Mouse (Mus musculus): ENCODE results near the gene Gm49322.
"Not testable (repeated sequence)": the region's sequence is repeated elsewhere in the genome, so short reads cannot be mapped to it uniquely, and the experiment has no call there.

The Gm49322 gene

DNA sequence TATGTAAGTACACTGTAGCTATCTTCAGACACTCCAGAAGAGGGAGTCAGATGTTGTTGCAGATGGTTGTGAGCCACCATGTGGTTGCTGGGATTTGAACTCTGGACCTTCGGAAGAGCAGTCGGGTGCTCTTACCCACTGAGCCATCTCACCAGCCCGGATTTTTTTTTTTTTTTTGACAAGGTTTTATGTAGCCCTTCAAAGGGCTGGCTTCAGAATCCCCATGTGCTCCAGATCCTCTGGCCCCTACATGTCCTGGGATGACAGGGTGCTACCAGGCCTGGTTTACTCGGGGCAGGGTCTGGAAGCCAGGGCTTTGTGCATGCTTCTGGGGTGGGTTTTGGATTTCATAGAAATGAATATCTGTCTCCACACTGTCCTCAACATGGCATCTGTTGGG lies at the start of gene Gm49322:
Gene Gm49322, plus strand, starts transcription at position 301 of the 400 bp plus-strand sequence.
- not testable (repeated sequence) for DNase-seq (ENCODE audit: low spot score in 2 of 2)

DNA sequence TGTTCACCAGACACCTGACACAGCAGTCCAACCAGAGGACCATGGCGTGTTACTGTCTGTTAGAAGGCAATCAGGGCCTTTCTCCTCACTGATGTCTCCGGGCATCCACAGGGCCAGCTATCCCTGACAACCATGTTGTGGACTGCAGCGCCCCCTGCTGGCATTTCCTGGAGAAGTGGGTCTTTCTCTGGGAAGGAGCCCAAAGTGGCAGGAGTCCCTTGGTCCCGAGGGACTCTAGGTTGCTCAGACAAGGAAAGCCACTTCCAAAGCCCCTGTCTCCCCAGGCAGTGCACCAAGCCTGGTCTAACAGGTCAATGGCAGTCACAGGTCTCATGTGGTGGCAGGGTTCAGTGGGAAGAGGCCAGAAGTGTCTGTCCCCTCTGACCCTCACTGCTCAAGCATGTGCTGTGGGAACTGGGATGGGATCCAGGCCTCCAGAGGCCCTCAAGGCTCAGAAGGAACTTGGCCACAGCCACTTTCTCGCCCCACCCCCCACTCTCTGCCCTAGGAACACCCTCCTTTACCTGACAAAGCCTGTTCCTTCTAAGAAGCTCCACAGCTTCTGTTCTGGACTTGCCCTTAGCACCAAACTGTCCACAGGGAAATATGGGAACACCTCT lies 48.4 kb upstream of the Gm49322 start:
- DNase-seq (ENCODE audit: low spot score in 2 of 2) = peak; percentile 70 to 73

DNA sequence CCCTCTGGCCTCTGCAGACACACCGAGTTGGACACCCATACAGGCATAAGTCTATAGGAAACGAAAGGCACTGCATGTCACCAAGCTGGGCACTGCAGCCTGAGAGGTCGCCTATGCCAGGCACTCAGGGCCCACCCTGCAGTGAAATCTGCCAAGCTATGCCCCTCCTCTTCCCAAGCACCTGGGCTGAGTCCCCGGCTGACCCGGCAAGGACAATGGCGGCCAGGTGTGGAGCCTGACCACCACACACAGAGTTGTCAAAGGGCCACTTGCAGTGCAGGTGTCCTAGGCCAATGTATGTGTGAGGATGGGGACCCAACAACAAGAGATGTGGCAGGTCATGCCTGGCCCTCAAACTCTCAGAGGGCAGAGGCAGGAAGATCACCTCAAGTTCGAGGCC lies 46.4 kb upstream of the Gm49322 start:
- no peak for DNase-seq (ENCODE audit: low spot score in 2 of 2)

DNA sequence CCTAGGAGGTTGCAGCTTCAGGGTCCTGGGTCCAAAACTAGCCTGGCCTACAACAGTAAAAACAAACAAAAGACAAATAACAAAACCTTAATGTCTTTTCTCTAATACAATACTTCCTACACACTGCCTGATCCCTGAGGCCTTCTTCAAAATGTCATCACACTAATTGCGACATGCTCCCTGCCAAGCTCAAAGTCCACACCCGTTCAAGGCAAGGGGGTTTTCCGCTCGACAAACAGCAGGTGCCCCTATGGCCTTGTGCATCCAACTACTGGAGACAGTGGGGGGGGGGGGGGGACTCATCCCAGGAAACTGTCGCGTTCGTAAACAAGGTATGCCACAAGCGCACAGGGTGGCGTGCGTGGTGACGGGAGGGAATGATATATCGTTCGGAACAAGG lies 45.2 kb upstream of the Gm49322 start:
- DNase-seq (ENCODE audit: low spot score in 2 of 2) = no peak

DNA sequence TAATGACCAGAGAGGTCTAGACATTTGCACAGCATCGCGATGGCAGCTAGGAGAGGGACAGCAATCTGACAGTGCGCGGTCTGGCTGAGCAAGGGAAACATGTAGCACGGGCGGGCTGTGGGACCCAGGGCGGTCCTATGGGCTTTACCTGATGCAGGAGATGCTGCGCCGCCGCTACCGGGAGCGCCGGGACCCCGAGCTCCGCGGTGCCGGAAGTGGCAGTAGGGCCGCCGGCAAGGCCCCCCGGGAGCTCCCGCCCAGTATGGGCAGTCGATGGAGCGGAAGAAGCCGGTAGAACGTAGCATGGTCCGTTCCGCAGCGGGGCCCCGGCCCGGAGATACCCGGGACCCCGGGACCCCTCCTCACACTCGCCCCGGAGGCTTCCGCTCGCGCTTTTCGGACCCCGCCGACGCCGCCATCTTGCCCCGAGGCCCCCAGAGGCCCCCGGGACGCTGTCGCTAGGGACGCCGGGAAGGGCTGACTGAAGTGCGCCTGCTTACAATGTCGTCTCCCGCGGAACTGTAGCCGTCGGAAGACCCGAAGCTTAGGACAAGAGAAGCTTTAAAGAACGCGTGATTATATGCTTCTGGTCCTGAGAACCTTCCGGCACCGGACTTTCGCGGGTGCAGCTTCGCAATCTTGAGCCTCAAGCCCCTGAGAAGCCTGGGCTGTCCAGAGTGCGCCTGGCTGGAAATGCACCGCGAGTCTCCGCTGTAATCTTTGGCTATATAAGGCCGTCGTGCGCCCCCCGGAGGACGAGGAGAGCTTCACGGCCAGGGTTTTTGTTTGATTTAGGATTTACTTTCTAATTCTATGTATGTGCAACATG lies 44.5 kb upstream of the Gm49322 start, which contains the start of gene Rexo1:
Gene Rexo1, minus strand, starts transcription at position 445 of the 829 bp plus-strand sequence.
- peak; percentile 95 to 97 for DNase-seq (ENCODE audit: low spot score in 2 of 2)

DNA sequence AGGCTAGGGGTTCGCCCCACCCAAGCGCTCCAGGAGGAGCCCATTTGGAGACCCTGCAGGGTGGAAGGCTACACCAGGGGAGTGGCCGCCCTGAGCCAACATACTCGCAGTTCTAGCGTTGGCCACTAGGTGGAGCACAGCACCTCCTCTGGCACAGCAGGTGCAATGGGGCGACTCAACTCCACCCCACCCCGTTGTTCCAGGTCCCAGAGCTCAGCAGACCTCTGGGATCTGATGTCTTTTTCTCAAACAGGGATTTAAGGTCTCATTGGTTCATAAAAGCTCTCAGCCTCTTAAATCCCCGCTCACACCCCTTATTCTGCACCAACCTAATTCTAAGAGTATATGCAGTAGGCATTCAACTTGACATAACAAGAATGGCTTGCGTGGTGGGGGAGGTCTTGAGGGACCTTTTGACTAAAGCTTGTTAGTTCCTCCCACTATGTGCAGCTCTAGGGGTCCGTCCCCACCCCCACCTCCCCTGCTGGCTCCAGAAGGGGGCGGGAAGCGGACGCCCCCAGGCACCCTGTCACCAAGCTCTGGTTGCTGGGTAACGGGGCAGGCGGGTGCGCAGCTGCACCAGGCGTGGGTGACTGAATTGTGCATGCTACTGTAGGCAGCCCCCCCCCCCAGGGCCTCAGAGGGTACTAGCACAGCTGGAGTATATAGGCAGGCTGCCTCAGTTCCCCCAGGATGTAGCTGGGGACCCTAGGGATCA lies 39.3 kb upstream of the Gm49322 start:
- peak; percentile 90 to 91 for DNase-seq (ENCODE audit: low spot score in 2 of 2)

DNA sequence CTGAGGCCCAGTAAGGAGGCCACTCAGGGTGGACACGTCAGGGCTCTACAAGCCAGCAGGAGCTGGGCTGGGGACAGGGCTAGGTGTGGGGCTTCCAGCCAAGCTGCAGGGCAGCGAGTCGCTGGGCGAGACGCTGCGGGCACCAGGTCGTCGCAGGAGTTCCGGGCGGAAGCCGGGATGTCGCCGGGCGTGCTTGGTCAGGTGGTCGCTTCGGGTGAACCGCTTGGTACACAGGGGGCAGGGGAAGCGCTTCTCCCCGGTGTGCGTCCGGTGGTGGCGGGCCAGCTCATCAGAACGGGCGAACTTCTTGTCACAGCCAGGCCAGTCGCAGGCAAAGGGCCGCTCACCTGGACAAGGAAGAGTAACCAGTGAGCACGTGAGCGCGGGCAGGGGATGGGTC lies 36.9 kb upstream of the Gm49322 start:
- DNase-seq (ENCODE audit: low spot score in 2 of 2) = no peak

DNA sequence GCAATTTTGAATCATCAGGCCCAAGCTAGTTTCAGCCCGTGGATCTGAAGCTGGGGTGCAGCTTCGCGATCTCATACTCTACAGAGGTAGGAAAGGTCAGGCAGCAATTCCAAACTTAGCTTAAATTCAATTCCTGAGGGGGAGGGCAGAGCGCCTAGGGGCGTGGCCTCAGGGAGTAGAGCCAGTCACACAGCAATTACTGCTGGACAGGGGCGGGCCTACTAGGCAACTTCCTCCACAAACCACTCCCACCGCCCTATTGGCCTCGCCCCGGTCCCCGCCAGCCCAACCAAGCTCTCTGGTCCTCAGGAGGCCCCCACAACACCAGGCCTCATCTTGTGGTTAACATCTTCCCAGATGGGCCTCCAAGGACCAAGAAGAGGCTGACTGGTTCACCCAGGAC lies 36.2 kb upstream of the Gm49322 start:
- no peak for DNase-seq (ENCODE audit: low spot score in 2 of 2)

DNA sequence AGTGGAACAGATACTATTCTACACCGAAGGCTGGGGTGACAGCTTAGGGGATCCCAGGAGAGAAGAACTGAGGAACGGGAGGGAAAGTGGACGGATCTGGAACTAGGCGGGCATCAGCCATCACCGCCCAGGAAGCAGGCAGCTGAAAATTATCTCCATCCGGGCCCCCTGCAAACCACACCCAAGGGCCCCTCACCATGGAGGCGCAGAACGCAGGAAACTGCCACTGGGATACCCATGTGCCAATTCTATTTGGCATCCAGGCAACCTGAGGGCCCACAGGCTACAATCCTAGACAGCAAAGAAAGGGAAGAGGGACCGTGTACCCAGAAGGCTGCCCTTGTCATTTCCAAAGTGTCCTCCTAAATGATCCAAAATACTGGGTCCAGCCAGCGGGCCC lies 35.4 kb upstream of the Gm49322 start:
- DNase-seq (ENCODE audit: low spot score in 2 of 2) = no peak

DNA sequence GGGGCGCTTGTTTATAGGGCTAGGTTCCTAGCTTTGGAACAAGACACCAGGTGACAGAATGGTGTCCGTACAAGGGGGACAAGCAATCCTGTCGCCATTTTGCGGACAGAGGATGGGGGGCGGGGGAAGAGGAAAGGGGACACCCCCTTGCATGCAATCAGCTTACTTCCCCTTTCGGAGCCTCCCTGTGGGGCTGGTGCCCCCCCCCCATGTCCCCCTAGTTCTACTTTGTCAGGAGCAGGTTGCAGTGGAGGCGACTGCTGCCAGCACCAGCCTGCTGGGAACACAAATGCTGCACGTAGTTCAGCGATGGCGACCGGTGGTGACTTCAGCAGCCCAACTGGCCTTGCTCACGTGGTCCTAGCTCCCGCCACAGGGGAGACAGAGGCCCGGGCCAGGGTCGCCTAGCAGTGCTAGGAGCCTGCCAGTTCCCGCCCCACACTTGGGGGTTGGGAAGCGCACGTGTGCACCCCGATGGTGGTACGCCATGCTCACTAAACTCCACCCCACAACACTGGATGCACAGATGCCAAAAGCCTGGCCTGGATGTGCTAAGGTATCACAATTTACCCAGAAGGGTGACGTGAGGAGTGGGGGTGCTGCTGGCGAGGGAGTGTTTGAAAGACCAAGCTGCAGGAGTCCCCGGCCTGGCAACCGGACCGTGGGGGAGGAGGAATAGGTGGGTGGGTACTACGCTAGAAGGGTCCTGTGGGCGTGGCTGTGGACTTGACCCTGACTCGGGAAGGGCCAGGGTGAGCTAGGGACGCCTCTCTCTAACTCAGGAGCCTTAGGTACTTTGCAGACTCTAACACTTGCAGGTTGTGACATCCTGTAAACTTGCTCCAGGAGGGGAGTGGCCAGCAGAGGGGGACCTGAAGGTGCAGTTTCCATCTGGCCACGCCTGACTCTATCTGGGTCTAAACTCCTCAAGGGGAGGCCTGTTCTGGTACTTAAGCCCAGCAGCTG lies 34.7 kb upstream of the Gm49322 start:
- no peak for DNase-seq (ENCODE audit: low spot score in 2 of 2)

DNA sequence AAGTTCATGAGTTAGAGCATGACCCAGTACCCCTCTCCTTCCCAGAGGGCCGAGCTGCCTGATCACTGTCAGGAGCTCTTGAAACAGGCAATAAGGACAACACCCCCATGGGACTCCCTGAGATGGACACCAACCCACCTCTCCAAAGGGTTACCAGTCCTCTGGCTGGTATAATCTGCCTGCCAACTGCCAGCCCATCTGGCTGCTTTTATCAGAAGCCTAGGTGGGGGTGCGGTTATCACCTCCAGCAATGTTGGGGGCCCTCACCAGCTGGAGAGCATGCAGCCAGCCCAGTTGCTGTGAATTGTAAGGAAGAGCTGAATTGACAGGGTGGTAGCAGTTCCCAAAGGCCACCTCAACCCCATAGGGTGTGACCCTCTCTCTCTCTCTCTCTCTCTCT lies 33.3 kb upstream of the Gm49322 start:
- no peak for DNase-seq (ENCODE audit: low spot score in 2 of 2)

DNA sequence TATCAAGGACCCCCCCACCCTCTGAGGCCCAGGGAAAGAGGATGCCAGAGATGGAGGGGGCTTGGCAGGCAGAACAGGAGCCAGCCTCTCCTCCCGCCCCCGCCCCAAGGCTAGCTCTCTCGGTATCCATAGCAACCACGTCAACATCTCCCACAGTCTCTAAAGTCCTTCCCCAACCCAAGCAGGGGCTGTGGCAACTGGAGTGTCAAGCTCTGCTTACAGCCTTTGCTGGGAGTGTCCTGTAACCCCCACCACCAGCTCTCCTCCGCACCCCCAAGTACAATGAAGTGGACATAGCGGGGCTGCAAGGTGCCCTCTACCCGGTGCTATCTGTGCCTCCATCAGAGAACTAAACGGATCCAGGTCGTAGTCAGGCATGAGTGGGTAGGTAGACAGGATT lies 31.9 kb upstream of the Gm49322 start:
- peak; percentile 58 to 61 for DNase-seq (ENCODE audit: low spot score in 2 of 2)

DNA sequence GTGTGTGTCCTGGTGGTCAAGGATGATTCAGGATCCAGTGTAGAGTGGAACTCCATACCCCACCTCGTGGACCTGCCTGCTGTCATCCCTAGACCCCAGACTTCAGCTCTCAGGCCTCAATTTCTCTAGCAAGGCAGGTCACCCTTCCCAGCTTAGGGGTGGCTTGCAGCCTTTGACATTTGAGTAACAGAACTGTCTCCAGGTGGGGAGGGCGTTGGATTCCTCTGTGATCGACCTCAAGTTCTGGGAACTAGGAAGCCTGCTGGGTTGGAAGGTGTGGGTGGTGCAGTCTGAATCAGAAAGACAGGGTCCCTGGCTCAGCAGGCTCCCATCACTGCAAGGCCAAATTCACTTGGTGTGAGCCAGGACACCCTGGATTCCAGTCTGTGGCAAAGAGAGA lies 30.9 kb upstream of the Gm49322 start:
- DNase-seq (ENCODE audit: low spot score in 2 of 2) = peak in 1 of 2 experiments; percentile 14

DNA sequence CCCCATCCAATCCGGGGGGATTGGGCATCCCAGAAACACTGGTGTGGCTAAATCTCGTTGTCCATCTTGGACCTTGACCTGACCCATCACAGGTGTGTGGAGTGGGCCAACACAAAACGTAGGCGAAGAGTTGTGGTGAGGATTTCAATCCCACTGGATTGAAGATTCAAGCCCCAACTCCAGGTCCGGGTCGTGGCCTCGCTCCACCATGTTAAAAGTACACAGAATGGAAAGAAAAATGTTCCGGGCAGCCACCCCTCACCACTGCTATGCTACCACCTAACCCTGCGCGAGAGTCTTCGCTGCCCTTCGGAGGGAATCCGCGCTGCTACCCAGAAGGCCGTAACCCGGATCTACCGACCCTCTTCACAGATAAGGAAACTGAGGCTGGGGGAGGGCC lies 29.9 kb upstream of the Gm49322 start:
- DNase-seq (ENCODE audit: low spot score in 2 of 2) = no peak

DNA sequence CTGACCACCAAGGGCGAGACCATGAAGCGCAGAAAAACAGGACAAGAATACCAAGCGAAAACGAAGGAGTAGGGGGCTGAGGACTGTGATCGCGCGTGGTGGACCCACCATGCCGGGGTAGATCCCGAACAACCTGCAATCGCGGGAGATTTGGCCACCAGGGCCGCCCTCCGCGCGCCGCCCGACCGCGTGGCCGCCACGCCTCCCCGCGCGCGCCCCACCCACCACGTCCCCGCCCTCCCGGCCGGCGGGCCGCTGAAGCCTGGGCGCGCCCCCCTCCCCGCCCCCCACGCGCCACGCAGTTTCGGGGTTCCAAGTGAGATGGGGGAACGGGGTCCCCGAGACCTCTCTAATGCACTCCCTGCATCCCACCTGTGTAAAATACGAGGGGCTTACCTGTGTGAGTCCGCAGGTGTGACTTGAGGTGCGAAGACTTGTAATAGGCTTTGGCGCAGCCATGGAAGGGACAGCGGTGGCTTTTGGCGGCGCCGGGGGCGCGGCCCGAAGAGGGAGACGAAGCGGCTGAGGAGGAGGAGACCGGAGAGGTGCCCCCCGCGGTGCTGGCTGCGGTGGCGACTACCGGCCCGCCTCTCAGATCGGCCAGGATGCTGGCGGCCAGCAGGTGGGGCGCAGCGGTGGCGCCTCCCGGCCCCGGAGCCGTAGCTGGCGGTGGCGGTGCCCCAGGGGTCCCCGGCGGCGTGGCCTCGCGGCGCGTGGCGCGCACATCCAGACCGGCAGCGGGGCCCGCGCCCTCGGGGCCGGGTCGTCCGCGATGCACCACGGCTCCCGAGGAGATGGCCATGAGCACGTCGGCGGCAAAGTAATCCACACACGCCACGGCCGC lies 29.2 kb upstream of the Gm49322 start:
- peak; percentile 48 to 49 for DNase-seq (ENCODE audit: low spot score in 2 of 2)

DNA sequence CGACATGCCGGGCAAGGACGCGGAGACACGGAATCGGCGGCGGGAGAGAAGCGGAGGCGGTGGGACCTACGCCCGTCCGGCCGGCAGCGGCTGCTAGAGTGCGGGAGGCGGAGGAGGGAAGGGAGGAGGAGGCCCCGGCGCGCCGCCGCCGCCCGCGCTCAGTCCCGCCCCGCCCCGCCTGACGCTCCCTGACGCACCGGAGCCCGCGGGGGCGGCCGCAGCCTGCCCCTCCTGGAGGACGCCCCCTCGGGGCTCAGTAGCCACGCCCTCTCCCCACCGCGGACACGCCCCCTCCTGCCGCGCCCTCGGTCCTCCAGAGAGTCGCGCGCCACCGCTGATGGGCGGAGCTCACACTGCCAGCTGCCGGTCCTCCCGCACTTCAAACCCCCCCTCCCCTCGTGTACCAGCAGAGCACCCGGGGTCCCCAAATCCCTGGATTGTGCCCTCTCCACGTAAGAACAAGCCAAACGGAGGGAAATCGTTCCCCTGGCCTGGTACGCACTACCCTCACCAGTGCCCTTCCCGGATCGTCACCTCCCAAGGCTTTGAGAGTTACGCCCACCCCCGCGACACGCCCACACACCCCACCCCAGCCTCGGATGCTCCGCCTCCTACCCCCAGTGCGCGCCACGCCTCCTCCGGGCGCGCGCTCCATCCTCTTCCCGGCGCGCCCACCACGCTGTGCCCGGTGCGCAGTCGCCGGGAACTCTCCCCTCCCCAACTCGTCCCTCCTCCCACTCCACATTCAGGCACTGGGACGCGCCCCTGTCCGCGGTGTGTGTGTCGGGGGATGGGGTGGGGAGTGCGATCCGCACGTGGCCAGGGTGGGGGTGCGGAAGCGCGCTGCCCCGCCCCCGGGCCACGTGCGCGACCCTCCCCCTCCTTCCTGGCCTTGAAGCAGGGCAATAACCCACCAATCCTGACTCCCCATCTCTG lies 28.4 kb upstream of the Gm49322 start, which contains the start of gene Klf16:
Gene Klf16, minus strand, starts transcription at position 127 of the 936 bp plus-strand sequence.
- peak; percentile 94 to 97 for DNase-seq (ENCODE audit: low spot score in 2 of 2)

DNA sequence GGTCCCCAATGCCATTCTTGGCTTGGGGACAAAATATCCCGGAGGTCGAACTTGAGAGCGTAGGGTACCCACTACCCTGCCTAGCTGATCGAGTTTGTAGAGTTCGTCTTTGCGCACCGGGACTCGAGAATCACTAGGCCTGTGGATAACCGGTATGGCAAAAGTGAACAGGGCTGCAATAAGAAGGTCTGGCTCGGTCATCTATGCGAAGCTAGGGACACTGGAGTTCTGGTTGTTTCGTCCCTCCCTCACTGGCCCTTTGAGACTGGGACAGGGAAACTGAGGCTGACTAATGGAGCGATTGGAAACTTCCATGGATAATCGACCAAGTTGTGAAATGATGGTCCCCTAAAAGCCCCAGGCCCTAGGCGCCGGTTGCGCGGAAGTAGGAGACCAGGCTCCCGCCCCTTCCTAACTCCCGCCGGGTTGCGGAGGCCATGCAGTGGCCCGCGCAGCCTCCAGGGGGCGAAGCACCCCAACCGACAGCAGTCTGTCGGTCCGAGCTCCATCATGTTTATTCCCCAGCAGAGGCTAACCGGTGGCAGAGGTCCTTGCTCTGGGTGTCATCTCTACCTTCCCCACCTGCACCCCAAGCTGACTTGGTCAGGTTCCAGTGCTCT lies 27.6 kb upstream of the Gm49322 start:
- DNase-seq (ENCODE audit: low spot score in 2 of 2) = peak; percentile 31 to 60

DNA sequence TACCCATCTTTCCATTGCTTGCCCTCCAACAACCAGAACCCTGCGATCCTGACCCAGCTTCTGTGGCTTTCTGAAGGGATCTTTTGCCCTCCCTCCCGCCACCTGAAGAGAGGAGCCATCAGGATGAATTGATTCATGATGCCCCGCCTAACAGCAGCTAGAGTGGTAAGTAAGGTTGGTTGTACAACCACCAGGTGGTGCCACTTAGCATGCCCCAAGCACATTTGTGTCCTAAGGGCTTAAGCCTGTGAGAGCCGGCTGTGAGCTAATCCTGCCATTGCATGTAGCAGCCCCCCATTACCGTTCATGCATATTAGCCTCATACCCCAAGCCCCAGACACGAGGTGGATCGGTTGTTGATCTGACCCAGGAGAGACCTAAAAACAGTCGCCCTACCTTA lies 26.9 kb upstream of the Gm49322 start:
- peak; percentile 39 to 53 for DNase-seq (ENCODE audit: low spot score in 2 of 2)

DNA sequence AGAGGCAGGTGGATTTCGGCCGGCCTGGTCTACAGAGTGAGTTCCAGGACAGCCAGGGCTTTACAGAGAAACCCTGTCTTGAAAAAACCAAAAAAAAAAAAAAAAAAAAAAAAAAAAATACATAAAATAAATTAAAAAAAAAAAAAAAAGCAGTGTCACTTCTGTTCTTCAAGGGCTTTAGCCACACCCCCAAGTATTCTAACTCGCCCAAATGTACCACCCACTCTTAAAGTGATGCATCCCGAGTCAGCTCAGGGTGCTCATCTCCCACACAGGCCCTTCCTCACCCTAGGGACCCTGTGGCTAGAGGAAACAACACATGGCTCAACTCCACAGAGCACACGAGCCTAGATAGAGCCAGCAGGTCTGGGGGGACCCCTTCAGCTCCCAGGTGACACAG lies 22.8 kb upstream of the Gm49322 start:
- no peak for DNase-seq (ENCODE audit: low spot score in 2 of 2)

Data from frontal cortex, postnatal 36 days (tissue).